Mouse (Mus musculus): ENCODE data around the gene 9930022D16Rik. TPM values are rescaled to one million over a fixed set of nuclear protein-coding genes. Genes with fewer than 3 reads are reported as not detected.

9930022D16Rik gene
- polyA plus RNA-seq, 1 experiment, result not detected

DNA sequence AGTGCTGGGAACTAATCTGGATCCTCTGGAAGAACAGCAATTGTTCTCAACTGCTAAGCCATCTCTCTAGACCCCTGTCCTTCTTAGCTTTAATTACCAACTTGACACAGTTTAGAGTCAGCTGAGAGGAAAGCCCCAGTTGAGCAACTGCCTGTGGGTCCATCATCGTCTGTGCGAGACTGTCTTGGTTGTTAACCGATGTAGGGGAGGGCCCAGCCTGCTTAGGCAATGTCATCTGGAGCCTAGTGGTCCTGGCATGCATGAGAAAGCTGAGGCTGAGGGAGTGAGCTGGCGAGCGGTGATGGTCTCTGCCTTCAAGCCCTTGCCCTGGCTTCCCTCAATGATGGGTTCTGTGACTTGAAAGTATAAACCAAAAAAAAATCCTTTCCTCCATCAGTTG lies 1.1 kb downstream of the 9930022D16Rik start:
- H3K27ac ChIP-seq (ENCODE audit: insufficient read depth, low read length), result no peak overlapping the region
- peaks cover 3% of the 10 kb centered on the region; the same call in 1 of the 2 replicates for H3K4me1 ChIP-seq (ENCODE audit: control insufficient read depth, insufficient read depth, insufficient read length)
- DNase-seq (ENCODE audit: low read depth in 1 of 2, low spot score in 2 of 2), result no peak
- H3K36me3 ChIP-seq (ENCODE audit: control insufficient read depth, insufficient read depth, low read length), result no peaks in the 10 kb centered on the region
- 83% methylated on average over 5 of the region's 5 CpGs for WGBS
- no peak for TF ChIP-seq CTCF (IDR thresholded peaks at IDR 0.05; ENCODE audit: extremely low read depth, insufficient read depth, insufficient read length, insufficient replicate concordance)
- TF ChIP-seq POLR2A (IDR thresholded peaks at IDR 0.05; ENCODE audit: low read depth, low read length), result no peak
- H3K4me3 ChIP-seq (ENCODE audit: extremely low read depth, insufficient read depth, insufficient read length), result no peak overlapping the region
- no peaks in the 10 kb centered on the region for H3K27me3 ChIP-seq (ENCODE audit: control insufficient read depth, insufficient read depth, low read length)

DNA sequence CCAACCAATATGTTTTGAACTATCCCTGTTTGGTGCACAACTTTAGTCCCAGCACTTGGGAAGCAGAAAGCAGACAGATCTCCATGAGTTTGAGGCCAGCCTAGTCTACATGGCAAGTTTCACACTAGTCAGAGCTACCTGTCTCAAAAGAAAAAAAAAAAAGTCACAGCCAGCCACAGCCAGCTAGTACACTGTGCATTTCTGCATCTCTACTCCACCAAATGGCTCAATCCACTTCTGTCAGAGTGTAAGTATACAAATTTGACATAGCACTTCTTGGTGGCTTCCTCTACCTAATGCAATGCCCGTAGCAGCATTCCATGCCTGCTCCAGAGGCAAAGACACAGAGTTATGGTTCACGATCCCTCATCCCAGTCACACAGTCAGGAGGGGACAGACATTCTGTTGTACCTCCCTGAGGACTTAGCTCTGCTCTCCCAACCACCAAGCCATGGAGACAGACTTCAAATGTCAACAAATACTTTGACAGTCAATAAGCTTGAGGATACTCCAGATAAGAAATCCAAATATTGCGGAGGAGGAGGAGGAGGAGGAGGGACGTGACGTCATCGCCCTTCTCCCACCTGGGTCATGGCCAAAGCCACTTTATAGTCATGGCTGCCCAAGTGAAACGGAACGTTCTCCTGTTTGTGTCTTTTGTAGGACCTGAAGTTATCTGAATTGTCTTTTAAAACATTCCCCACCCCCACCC lies 3.1 kb downstream of the 9930022D16Rik start:
- no peaks in the 10 kb centered on the region for H3K27me3 ChIP-seq (ENCODE audit: control insufficient read depth, insufficient read depth, low read length)
- H3K27ac ChIP-seq (ENCODE audit: insufficient read depth, low read length), result no peak overlapping the region
- peaks cover 9% of the 10 kb centered on the region; the same call in 1 of the 2 replicates for H3K4me1 ChIP-seq (ENCODE audit: control insufficient read depth, insufficient read depth, insufficient read length)
- no peak overlapping the region for H3K4me3 ChIP-seq (ENCODE audit: extremely low read depth, insufficient read depth, insufficient read length)
- no peaks in the 10 kb centered on the region for H3K36me3 ChIP-seq (ENCODE audit: control insufficient read depth, insufficient read depth, low read length)
- TF ChIP-seq POLR2A (IDR thresholded peaks at IDR 0.05; ENCODE audit: low read depth, low read length) (no peak), CTCF (IDR thresholded peaks at IDR 0.05; ENCODE audit: extremely low read depth, insufficient read depth, insufficient read length, insufficient replicate concordance) (no peak)
- 72% methylated on average over 8 of the region's 8 CpGs for WGBS
- no peak for DNase-seq (ENCODE audit: low read depth in 1 of 2, low spot score in 2 of 2)

DNA sequence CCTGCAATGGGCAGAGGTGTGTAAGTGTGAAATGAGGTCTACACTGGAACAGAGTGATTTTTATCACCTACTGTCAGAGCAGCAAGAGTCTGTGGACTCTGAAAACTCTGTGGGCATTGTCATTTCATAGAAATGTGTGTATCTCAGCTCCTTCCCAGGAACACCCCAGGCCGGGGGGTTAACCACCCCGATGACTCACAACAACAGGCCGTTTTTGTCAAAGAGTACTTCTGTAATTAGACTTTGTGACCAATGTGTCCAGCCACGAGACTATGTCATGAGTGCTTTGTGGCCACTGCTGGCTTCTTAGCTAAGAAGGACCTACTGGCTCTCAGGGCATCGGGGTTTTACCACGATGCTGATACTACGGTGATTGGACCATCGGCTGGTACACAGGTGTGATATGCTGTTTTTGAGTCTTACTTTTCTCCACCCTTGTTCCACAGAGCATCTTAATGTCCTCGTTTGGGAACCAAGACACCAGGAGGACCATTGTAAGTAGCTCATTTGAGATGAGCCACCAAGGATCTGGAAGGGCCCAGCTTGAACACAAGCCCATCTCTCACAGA lies 3.8 kb downstream of the 9930022D16Rik start:
- 50% methylated on average over 9 of the region's 9 CpGs for WGBS
- no peak for DNase-seq (ENCODE audit: low read depth in 1 of 2, low spot score in 2 of 2)
- no peaks in the 10 kb centered on the region for H3K36me3 ChIP-seq (ENCODE audit: control insufficient read depth, insufficient read depth, low read length)
- H3K27ac ChIP-seq (ENCODE audit: insufficient read depth, low read length), result no peak overlapping the region
- no peaks in the 10 kb centered on the region for H3K27me3 ChIP-seq (ENCODE audit: control insufficient read depth, insufficient read depth, low read length)
- no peak overlapping the region for H3K4me3 ChIP-seq (ENCODE audit: extremely low read depth, insufficient read depth, insufficient read length)
- TF ChIP-seq CTCF (IDR thresholded peaks at IDR 0.05; ENCODE audit: extremely low read depth, insufficient read depth, insufficient read length, insufficient replicate concordance), result no peak
- no peak for TF ChIP-seq POLR2A (IDR thresholded peaks at IDR 0.05; ENCODE audit: low read depth, low read length)
- H3K4me1 ChIP-seq (ENCODE audit: control insufficient read depth, insufficient read depth, insufficient read length), result peaks cover 9% of the 10 kb centered on the region; the same call in 1 of the 2 replicates

DNA sequence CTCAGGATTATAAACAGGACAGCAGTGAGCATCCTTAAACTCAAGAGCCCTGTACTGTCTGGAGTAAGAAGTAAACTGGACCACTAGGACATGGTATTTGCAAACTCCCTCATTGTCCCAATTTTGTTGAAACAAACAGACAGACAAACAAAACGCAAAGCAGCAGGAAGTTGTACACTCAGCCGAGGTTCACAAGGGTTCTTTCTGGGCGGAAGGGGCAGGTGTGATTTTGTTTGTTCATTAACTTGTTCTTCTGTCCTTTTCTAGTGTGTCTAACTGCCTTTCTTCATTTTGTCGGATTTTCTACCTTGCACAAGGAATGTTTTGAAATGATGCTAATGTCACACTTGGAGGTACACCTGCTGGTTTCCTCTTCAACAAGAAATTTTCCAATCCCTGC lies 5.7 kb downstream of the 9930022D16Rik start:
- no peak overlapping the region; the same call in 1 of the 2 replicates for H3K4me3 ChIP-seq (ENCODE audit: extremely low read depth, insufficient read depth, insufficient read length)
- WGBS, result 20% methylated on average over 4 of the region's 4 CpGs
- no peaks in the 10 kb centered on the region for H3K36me3 ChIP-seq (ENCODE audit: control insufficient read depth, insufficient read depth, low read length)
- no peak for DNase-seq (ENCODE audit: low read depth in 1 of 2, low spot score in 2 of 2)
- no peaks in the 10 kb centered on the region for H3K27me3 ChIP-seq (ENCODE audit: control insufficient read depth, insufficient read depth, low read length)
- no peak for TF ChIP-seq POLR2A (IDR thresholded peaks at IDR 0.05; ENCODE audit: low read depth, low read length)
- TF ChIP-seq CTCF (IDR thresholded peaks at IDR 0.05; ENCODE audit: extremely low read depth, insufficient read depth, insufficient read length, insufficient replicate concordance), result no peak
- H3K27ac ChIP-seq (ENCODE audit: insufficient read depth, low read length), result peak overlapping the region; percentile 91
- peaks cover 9% of the 10 kb centered on the region; the same call in 1 of the 2 replicates for H3K4me1 ChIP-seq (ENCODE audit: control insufficient read depth, insufficient read depth, insufficient read length)

DNA sequence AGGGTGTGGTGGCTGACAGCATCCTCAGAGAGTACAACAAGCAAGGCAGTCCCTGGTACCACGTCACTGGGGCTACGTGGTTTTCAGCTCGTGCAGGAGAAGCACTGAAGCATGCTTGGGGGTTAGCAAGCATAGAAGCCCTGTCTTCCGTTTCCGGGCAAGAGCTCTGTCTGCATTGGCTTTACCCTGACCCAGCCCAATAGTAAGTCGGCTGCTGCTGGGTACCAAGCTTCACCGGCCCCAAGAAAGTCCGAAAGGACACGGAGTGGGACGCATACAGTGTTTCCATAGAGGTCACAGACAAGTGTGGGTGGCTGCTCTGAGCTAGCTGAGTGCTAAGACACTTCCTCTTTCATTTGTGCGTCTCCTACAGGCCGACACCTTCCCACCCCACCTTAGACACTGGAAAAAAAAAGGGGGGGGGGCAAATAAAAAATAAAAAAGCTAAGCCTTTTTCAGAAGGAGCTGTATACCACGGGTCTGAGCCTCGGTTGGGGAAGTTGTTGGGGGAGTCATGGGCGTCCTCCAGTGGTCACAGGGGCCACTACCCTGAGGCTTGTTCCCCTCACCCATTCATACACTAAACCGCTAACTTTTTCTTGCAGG lies 6.3 kb downstream of the 9930022D16Rik start:
- Histone ChIP-seq H3K4me3 (ENCODE audit: extremely low read depth, insufficient read depth, insufficient read length) (peak overlapping the region; percentile 34; the same call in 1 of the 2 replicates), H3K27me3 (ENCODE audit: control insufficient read depth, insufficient read depth, low read length) (no peaks in the 10 kb centered on the region), H3K27ac (ENCODE audit: insufficient read depth, low read length) (peak overlapping the region; percentile 91), H3K4me1 (ENCODE audit: control insufficient read depth, insufficient read depth, insufficient read length) (peaks cover 14% of the 10 kb centered on the region; the same call in 1 of the 2 replicates), H3K36me3 (ENCODE audit: control insufficient read depth, insufficient read depth, low read length) (no peaks in the 10 kb centered on the region)
- DNase-seq (ENCODE audit: low read depth in 1 of 2, low spot score in 2 of 2), result peak; percentile 81 to 94
- 4% methylated on average over 16 of the region's 16 CpGs for WGBS
- TF ChIP-seq POLR2A (IDR thresholded peaks at IDR 0.05; ENCODE audit: low read depth, low read length) (peak; percentile 42; the same call in 1 of the 2 replicates), CTCF (IDR thresholded peaks at IDR 0.05; ENCODE audit: extremely low read depth, insufficient read depth, insufficient read length, insufficient replicate concordance) (no peak)

DNA sequence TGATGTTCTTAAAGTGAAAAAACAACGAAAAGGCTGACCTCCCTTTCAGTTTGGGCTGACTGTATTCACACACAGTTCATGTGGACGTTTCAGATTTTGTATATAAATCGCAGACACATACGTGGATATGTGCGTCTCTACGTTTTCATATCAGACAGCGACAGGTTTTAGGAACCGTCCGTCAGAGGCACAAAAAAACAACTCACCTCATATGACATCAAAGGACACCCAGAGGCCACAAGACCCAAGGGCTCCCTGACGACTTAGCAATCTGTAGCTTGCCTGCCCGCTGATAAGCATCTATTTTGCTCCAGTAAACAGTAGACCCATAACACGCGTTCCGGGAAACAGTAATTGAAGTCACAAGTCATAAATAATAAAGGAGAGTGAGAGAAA lies 6.8 kb downstream of the 9930022D16Rik start:
- Histone ChIP-seq H3K4me1 (ENCODE audit: control insufficient read depth, insufficient read depth, insufficient read length) (peaks cover 14% of the 10 kb centered on the region; the same call in 1 of the 2 replicates), H3K4me3 (ENCODE audit: extremely low read depth, insufficient read depth, insufficient read length) (peak overlapping the region; percentile 34; the same call in 1 of the 2 replicates), H3K27ac (ENCODE audit: insufficient read depth, low read length) (peak overlapping the region; percentile 91), H3K27me3 (ENCODE audit: control insufficient read depth, insufficient read depth, low read length) (no peaks in the 10 kb centered on the region), H3K36me3 (ENCODE audit: control insufficient read depth, insufficient read depth, low read length) (no peaks in the 10 kb centered on the region)
- 17% methylated on average over 14 of the region's 14 CpGs for WGBS
- no peak for TF ChIP-seq POLR2A (IDR thresholded peaks at IDR 0.05; ENCODE audit: low read depth, low read length)
- TF ChIP-seq CTCF (IDR thresholded peaks at IDR 0.05; ENCODE audit: extremely low read depth, insufficient read depth, insufficient read length, insufficient replicate concordance), result no peak
- DNase-seq (ENCODE audit: low read depth in 1 of 2, low spot score in 2 of 2), result peak in 1 of 2 experiments; percentile 68

Measured in spleen, adult 2 months (tissue).